Comparison of ENCODE assay signal across 12 mouse cellular contexts in genomic region chr4:135158724-135159409, GRCm38 (mm10). TPM values are rescaled to one million over a fixed set of nuclear protein-coding genes. Genes with fewer than 3 reads are reported as not detected.
DNase-seq lines count a peak whose midpoint lies in the region; ATAC-seq and TF ChIP-seq lines count a peak whose summit lies in the region.
"Had no signal": no experiment of that assay in that cellular context is flagged by ENCODE, and none has a peak within 500 bp of the region (broad histone marks: within the 10 kb centered on the region; RNA-seq: fewer than 3 reads in every experiment).

No protein-coding gene starts in this region.

- H3K27ac ChIP-seq in neural tube, embryonic 13.5 days (replicated peaks), result no peak overlapping the region
- H3K27ac ChIP-seq in neural tube, embryonic 15.5 days (replicated peaks), result no peak overlapping the region
- H3K27ac ChIP-seq in intestine, embryonic 14.5 days (ENCODE audit: low read depth), result no peak overlapping the region
- H3K27ac ChIP-seq in stomach, postnatal 0 days (replicated peaks), result no peak overlapping the region
- H3K27ac ChIP-seq: midbrain, embryonic 12.5 days had no signal

- TF ChIP-seq CTCF in stomach, postnatal 0 days (IDR thresholded peaks at IDR 0.05; ENCODE audit: low read depth), result no peak

- H3K4me2 ChIP-seq in neural tube, embryonic 13.5 days, result no peak overlapping the region
- H3K4me2 ChIP-seq in neural tube, embryonic 15.5 days, result no peak overlapping the region
- H3K4me2 ChIP-seq in intestine, embryonic 14.5 days (ENCODE audit: low read length), result no peak overlapping the region
- no peak overlapping the region for H3K4me2 ChIP-seq in stomach, postnatal 0 days (replicated peaks; ENCODE audit: low read depth)
- H3K4me2 ChIP-seq: midbrain, embryonic 12.5 days had no signal

- no peak overlapping the region for H3K9ac ChIP-seq in neural tube, embryonic 13.5 days
- no peak overlapping the region for H3K9ac ChIP-seq in neural tube, embryonic 15.5 days (replicated peaks)
- no peak overlapping the region for H3K9ac ChIP-seq in intestine, embryonic 14.5 days (ENCODE audit: low read length)
- H3K9ac ChIP-seq in stomach, postnatal 0 days (ENCODE audit: low read length), result no peak overlapping the region
- H3K9ac ChIP-seq: midbrain, embryonic 12.5 days had no signal

- DNase-seq in embryo, embryonic 10.5 days (ENCODE audit: low spot score), result peak; percentile 46
- no peak for DNase-seq in embryo, embryonic 10 days (ENCODE audit: low spot score)
- no peak for DNase-seq in intestine, embryonic 14.5 days (ENCODE audit: low spot score)
- DNase-seq in stomach, postnatal 0 days (ENCODE audit: low spot score), result peak; percentile 31
- no peak for DNase-seq in adrenal gland, postnatal 10 days
- DNase-seq: gastrocnemius, postnatal 25 days; heart, postnatal 4 days had no signal

- peaks cover 8% of the 10 kb centered on the region for H3K4me1 ChIP-seq in neural tube, embryonic 13.5 days (replicated peaks)
- peaks cover 5% of the 10 kb centered on the region; the same call in 1 of the 2 replicates for H3K4me1 ChIP-seq in neural tube, embryonic 15.5 days
- H3K4me1 ChIP-seq in intestine, embryonic 14.5 days (replicated peaks; ENCODE audit: control insufficient read depth, insufficient read depth, low read length), result no peaks in the 10 kb centered on the region
- H3K4me1 ChIP-seq in stomach, postnatal 0 days (replicated peaks; ENCODE audit: control insufficient read depth, insufficient read depth), result no peaks in the 10 kb centered on the region

- 0 out of 2 replicates have a peak, but pooled peaks have one; percentile 32 for ATAC-seq in neural tube, embryonic 13.5 days (ENCODE audit: low read depth)
- no peak for ATAC-seq in neural tube, embryonic 15.5 days (ENCODE audit: low FRiP score)
- peak; percentile 41; the same call in 1 of the 2 replicates for ATAC-seq in intestine, embryonic 14.5 days (replicated peaks; ENCODE audit: low FRiP score, low TSS enrichment, low read depth)
- peak; percentile 39 for ATAC-seq in stomach, postnatal 0 days (ENCODE audit: low FRiP score, low TSS enrichment)
- ATAC-seq in granulocyte monocyte progenitor cell, adult 5-6 weeks (replicated peaks; ENCODE audit: poor library complexity, severe bottlenecking), result no peak

- 5% methylated on average over 9 of the region's 9 CpGs for WGBS in neural tube, embryonic 13.5 days
- WGBS in neural tube, embryonic 15.5 days, result 10% methylated on average over 9 of the region's 9 CpGs
- WGBS in intestine, embryonic 14.5 days, result 7% methylated on average over 9 of the region's 9 CpGs
- WGBS in stomach, postnatal 0 days, result 17% methylated on average over 8 of the region's 9 CpGs

- no peak for TF ChIP-seq EP300 in stomach, postnatal 0 days (optimal IDR thresholded peaks at IDR 0.05)

- no peak overlapping the region for H3K4me3 ChIP-seq in neural tube, embryonic 13.5 days
- H3K4me3 ChIP-seq in neural tube, embryonic 15.5 days (replicated peaks), result no peak overlapping the region
- no peak overlapping the region for H3K4me3 ChIP-seq in intestine, embryonic 14.5 days (ENCODE audit: low read depth, low read length)
- no peak overlapping the region for H3K4me3 ChIP-seq in stomach, postnatal 0 days (ENCODE audit: low read depth, low read length)
- H3K4me3 ChIP-seq: midbrain, embryonic 12.5 days had no signal

- peaks cover 88% of the 10 kb centered on the region for H3K27me3 ChIP-seq in neural tube, embryonic 13.5 days
- H3K27me3 ChIP-seq in neural tube, embryonic 15.5 days (replicated peaks), result peaks cover 74% of the 10 kb centered on the region
- H3K27me3 ChIP-seq in intestine, embryonic 14.5 days (replicated peaks; ENCODE audit: control insufficient read depth, insufficient read depth, low read length), result peaks cover 75% of the 10 kb centered on the region
- H3K27me3 ChIP-seq in stomach, postnatal 0 days (ENCODE audit: control insufficient read depth, insufficient read depth, low read length), result peaks cover 24% of the 10 kb centered on the region; the same call in 1 of the 2 replicates

- H3K9me3 ChIP-seq in neural tube, embryonic 13.5 days, result no peaks in the 10 kb centered on the region
- no peaks in the 10 kb centered on the region for H3K9me3 ChIP-seq in neural tube, embryonic 15.5 days (replicated peaks)
- no peaks in the 10 kb centered on the region for H3K9me3 ChIP-seq in intestine, embryonic 14.5 days (ENCODE audit: control insufficient read depth, low read length)
- no peaks in the 10 kb centered on the region for H3K9me3 ChIP-seq in stomach, postnatal 0 days (ENCODE audit: control insufficient read depth, low read length)
- H3K9me3 ChIP-seq: midbrain, embryonic 12.5 days had no signal

- H3K36me3 ChIP-seq in neural tube, embryonic 13.5 days, result no peaks in the 10 kb centered on the region
- no peaks in the 10 kb centered on the region for H3K36me3 ChIP-seq in neural tube, embryonic 15.5 days
- H3K36me3 ChIP-seq in intestine, embryonic 14.5 days (ENCODE audit: control insufficient read depth, insufficient read depth, low read length), result no peaks in the 10 kb centered on the region
- H3K36me3 ChIP-seq in stomach, postnatal 0 days (ENCODE audit: control insufficient read depth, insufficient read depth, low read length), result no peaks in the 10 kb centered on the region
- H3K36me3 ChIP-seq: midbrain, embryonic 12.5 days had no signal

RNA-seq across cellular contexts. Expression of gene Runx3, which starts 38.4 kb away (rescaled TPM):
- polyA plus RNA-seq in neural tube, embryonic 13.5 days (2015; fragmentation: Nextera tagmentation; extraction: Ambion mirVana), result 1.7 and 1.9 TPM in 2 replicates
- polyA plus RNA-seq in neural tube, embryonic 15.5 days (2015; fragmentation: Nextera tagmentation; extraction: Ambion mirVana), result 0.19 and 1.1 TPM in 2 replicates
- polyA plus RNA-seq in intestine, embryonic 14.5 days (2014; fragmentation: Nextera tagmentation; extraction: Ambion mirVana), result 0.19 and 0.20 TPM in 2 replicates
- polyA plus RNA-seq in stomach, postnatal 0 days (2015; fragmentation: Nextera tagmentation; extraction: Ambion mirVana), result 0.13 and 0.25 TPM in 2 replicates
- total RNA-seq in granulocyte monocyte progenitor cell, adult 5-6 weeks (2014; fragmentation: Nextera tagmentation), result 45.8 and 50.6 TPM in 2 replicates
- total RNA-seq in granulocyte monocyte progenitor cell, adult 5-6 weeks (2017), result 5.8 and 7.2 TPM in 2 replicates
- 1 to 10 TPM; 2.9 to 3.2 TPM for total RNA-seq in adrenal gland, postnatal 10 days (2021)
- total RNA-seq: layer of hippocampus, adult 18-20 months had no signal
- polyA plus RNA-seq: midbrain, embryonic 12.5 days had no signal

Comparison
In these comparisons a context has a peak if more than half of its experiments do, and no peak if none do; other contexts are left out.
1. DNase-seq: peak in embryo, embryonic 10.5 days (single experiment) and stomach, postnatal 0 days (single experiment); none in embryo, embryonic 10 days (single experiment), intestine, embryonic 14.5 days (single experiment) and adrenal gland, postnatal 10 days (single experiment).
2. ATAC-seq: peak in neural tube, embryonic 13.5 days (single experiment), intestine, embryonic 14.5 days (single experiment) and stomach, postnatal 0 days (single experiment); none in neural tube, embryonic 15.5 days (single experiment) and granulocyte monocyte progenitor cell, adult 5-6 weeks (single experiment).